Mouse (Mus musculus) brain, embryonic 18.5 days (tissue): Measurements from ENCODE around the gene Zfp952.
"Not testable (repeated sequence)": the region's sequence is repeated elsewhere in the genome, so short reads cannot be mapped to it uniquely, and the experiment has no call there.

Experiments used
- DNase-seq: peaks from one replicate; pipeline ENCODE4 v3.0.0-alpha.2; 2012; ENCODE audit warnings: low read depth, low spot score

The Zfp952 gene

DNA sequence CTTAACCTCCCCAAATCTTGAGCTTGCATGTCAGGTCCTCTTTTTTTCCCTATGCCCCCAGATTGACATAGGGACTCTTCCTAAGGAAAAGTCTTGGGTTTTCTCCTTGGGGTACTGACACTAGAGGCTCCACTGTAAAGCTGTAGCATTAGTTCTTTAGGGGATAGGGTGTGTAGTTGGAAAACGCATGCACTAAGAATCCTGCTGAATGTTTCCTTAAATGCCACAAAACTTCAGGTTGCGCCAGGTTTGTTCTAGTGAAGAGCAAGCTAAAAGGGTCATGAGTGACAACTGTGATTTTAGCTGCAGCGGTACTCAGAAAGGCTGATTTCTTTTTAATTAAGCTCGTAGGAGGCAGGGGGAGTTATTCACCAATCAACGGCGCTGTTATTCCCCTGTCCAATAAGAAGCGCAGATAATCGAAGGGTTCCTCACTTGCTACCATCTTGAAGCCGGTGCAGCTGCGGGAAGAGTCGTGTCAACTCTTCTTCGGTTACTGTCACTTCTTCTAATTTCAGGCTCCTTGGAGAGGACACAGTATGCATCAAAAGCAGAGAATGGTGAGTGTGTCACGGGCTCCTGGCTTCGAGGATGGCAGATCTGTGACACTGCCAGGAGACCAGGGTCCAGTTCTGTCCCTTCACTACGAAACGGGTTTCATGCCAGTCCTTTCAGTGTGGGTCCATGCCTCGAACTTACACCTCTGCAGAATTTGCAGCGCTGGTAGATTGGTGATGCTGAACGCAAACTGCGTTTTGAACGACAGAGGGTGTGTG, at the start of gene Zfp952:
Gene Zfp952, plus strand, starts transcription at position 431 of the 776 bp plus-strand sequence.
- peak; percentile 87 for DNase-seq

GRCm38 (mm10) chr17:32943661-32944060, 49.3 kb upstream of the Zfp952 start:
- DNase-seq: no peak

DNA sequence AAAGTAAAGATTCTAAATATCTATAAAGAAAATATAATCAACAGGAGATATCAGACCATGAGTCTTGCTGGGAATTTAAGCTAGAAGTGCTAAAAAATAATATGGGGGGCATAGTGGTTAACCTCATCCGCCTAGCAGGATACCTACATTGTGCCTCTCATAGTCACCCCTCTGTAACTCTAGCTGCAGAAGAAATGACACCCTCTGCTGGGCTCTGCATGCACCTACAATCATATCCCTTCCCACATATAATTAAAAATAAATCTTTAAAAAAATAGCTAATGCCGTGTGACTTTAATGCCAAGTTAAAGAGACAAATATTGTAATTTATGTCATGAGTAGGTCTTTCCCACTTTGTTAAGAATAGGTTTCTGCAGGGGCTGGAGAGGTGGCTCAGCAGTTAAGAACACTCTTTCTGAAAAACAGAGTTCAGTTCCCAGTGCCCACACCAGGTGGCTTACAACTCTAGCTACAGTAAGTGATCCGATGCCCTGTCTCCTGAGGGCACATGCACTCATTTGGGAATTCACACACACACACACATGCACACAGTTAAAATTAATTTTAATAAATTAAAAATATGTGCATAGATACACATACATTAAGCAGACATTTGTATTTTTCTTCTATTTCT, 48.4 kb upstream of the Zfp952 start:
- no peak for DNase-seq

DNA sequence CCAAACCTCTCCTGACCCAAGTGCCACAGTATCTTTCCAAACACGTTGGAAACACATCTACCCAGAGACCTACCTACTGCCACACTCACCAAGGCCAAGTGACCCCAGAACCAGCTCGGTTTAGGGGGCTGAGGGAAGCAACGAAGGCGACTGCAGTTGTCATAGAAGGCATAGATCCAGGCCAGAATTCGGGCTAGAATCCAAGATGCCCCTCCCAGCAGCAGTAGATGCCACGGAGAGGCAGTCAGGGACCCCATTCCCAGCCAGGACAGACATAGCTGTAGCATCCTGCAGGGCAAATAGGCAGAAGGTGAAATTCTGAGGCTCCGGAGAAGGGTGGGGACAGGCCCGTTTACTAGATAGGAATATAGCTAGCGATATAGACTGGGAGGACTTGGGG, 46.2 kb upstream of the Zfp952 start:
- DNase-seq: no peak

- DNase-seq: peak; percentile 70
Observed at GRCm38 (mm10) chr17:32947215-32947914, 45.6 kb upstream of the Zfp952 start, which contains the start of gene Cyp4f13. Gene Cyp4f13 (minus strand): TSS chr17:32947402.

DNA sequence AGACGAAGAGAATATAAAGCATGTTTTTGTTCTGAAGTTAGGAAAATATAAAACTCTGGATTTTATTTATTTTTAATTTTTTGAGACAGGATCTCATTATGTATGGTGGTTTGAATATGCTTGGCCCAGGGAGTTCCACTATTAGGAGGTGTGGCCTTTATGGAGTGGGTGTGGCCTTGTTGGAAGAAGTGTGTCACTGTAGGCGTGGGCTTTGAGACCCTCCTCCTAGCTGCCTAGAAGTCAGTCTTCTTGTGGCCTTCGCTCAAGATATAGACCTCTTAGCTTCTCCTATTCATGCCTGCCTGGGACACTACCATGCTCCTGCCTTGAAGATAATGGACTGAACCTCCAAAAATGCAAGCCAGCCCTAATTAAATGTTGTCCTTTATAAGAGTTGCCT, 42.8 kb upstream of the Zfp952 start:
- DNase-seq: no peak

DNA sequence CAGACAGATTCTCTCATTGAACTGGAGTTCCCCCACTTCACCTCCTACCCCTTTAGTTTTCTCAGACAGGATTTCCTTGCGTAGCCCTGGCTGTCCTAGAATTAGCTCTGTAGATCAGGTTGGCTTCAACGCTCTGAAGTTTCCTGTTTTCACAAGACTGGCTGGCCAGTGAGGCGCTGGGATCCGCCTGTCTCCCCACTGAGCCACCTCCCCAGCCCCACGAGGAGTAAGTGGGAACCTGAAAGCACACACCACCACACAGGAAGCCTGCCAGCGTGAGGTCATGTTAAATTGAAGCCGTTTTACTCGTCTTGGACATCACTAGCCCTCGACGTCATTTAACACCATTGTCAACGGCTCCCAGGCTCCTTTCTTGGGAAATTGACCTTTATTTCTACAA, 41.9 kb upstream of the Zfp952 start:
- no peak for DNase-seq

- DNase-seq: peak; percentile 3
Observed at GRCm38 (mm10) chr17:32951441-32951840, 41.5 kb upstream of the Zfp952 start.

DNA sequence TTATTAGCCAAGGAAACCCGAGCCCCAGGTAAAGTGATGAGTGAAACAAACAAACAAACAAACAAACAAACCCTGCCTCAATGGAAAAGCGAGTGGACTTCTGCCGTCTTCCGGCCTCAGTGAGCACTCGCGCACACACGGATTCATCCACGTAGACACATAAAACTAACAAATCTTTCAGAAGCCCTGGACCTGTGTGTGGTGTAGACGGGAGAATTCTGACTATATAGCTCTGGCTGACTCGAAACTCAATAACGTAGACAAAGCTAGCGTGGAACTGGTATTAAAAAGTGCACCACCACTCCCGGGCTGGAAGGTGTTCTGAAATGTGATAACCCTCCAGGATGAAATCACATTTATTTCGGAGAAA, 27.7 kb upstream of the Zfp952 start:
- DNase-seq: no peak

DNA sequence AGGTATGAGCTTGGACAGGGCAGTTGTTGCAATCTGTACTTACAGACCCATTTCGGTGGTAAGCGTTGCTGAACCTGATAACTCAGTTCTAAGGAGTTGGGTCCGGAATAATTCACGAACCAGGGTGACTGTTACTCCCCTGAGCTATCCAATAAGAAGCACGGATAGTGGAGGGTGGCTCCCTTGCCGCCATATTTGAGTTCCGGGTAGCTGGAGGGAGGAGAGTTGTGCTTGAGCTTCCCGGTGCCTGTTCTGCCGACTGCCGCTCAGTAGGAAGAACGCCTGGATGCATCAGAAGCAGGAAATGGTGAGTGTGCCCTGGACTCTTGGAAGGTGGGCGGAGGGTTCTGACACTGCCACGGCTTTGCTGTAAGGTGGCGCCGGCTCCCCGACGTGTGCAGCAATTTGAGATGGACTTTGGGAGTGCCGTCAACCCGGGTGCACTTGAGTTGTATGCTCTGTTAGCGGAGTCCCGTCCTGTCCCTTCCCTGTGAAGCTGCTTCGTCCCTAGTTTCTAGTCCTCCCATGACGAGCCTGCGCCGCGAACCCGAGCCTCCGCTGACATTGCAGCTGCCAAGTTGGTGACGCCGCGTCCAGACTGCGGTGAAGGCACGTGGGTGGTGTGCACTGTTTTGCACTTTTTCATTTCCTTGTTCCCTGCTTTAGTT, 27.2 kb upstream of the Zfp952 start, which contains the start of gene Zfp472:
Gene Zfp472, plus strand, starts transcription at position 192 of the 668 bp plus-strand sequence.
- peak; percentile 84 for DNase-seq

DNA sequence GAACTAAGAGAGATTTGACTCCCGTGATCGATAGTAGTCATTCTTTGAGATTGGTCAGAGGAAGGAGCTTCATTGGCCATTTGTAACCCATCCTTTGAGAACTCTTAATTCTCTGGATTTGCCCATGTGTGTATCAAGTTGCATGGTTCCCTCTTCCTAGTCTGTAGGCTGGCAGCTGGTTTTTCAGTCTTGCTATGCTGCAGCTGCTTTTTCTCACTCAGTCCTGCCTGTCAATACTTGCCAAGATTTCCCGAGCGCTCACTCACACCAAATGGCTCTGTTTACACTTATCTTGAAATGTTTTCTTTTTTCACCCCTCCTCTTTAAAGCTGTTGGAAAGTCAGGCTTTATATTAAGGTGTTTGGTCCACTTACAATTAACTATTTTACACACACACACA, 11.6 kb upstream of the Zfp952 start:
- DNase-seq: no peak

- no peak for DNase-seq
Observed at GRCm38 (mm10) chr17:32986301-32986700, 6.6 kb upstream of the Zfp952 start.

DNA sequence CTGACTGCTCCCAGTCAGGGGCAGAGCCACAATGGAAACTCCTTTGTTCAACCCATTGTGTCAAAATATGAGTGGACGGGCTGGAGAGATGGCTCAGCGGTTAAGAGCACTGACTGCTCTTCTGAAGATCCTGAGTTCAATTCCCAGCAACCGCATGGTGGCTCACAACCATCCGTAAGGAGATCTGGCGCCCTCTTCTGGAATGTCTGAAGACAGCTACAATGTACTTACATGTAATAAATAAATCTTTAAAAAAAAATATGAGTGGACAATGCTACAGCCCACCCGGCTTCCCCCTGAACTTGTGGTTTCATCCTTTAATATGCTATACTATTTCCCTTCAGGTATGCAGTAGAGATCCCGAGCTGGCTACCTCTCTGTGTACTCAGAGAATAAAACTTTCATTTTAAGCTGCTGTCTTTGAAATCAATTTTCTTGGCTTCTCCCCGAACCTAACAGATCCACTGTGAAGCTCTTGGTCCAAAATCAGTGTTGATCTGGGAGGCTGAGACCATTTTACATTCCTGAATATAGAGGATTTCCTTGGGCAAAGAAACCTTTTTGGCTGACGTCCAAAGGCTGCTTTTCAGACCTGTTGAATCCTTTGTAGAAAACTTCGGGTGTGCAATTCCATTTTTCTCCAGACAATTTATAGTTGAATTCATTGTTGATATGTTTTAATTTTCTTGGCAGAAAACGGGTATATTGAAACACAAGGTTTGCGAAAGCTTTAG, 797 bp upstream of the Zfp952 start:
- DNase-seq: no peak

DNA sequence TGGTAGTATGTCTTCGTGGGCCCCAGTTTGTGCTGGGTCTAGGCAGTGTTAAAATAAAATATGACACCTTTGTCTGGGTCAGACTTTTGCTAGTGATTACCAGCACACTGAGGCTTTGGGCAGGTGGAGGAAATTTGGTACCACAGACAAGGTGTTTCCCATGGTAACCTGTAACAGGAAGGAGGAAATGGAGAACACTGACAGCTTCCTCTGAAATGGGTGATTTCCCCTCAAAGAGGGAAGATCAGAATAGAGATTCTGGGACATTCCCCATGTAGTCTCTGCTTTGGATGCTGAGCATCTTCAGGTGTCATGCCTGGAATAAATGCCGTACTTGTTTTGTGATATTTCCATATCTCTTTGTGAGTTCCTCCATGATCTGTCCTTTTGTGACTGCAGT, 5.6 kb downstream of the Zfp952 start:
- DNase-seq: no peak

DNA sequence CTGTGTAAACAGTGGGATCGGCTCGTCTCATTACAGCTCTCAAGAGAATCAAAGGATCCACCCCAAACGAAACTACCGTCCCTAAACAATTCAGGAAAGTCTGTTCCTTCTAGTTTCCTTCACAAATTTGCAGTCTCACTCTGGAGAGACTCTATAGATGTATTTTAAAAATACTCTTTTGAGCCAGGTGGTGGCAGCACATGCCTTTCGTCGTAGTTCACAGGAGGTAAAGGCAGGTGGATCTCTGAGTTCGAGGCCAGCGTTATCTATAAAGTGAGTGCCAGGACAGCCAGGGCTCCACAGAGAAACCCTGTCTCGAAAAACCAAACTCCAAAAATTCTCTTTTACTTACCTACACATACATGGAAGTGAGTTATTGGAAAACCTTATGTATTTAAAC, 15.4 kb downstream of the Zfp952 start:
- DNase-seq: no peak

DNA sequence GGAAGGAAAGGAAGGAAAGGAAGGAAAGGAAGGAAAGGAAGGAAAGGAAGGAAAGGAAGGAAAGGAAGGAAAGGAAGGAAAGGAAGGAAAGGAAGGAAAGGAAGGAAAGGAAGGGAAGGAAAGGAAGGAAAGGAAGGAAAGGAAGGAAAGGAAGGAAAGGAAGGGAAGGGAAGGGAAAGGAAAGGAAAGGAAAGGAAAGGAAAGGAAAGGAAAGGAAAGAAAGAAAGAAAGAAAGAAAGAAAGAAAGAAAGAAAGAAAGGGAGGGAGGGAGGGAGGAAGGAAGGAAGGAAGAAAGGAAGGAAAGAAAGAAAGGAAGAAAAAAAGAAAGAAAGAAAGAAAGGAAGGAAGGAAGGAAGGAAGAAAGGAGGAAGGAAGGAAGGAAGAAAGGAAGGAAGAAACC, 27.5 kb downstream of the Zfp952 start:
- not testable (repeated sequence) for DNase-seq

DNA sequence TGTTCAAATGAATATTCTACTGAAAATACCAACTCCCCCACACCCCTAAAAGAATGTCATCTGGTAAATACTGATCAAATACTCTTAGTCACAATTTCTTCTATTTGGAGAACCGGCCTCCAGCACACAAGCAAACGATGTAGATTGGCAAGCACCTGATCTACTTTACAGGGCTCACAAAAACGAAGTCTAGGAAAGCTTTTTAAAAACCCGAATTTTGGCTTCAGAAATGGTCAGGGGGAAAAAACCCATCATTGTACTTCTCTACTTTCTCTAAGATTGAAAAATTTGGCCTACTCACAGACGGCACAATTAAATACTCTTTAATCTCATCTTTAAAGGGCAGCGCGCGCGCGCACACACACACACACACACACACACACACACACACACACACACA, 39.4 kb downstream of the Zfp952 start:
- no peak for DNase-seq

DNA sequence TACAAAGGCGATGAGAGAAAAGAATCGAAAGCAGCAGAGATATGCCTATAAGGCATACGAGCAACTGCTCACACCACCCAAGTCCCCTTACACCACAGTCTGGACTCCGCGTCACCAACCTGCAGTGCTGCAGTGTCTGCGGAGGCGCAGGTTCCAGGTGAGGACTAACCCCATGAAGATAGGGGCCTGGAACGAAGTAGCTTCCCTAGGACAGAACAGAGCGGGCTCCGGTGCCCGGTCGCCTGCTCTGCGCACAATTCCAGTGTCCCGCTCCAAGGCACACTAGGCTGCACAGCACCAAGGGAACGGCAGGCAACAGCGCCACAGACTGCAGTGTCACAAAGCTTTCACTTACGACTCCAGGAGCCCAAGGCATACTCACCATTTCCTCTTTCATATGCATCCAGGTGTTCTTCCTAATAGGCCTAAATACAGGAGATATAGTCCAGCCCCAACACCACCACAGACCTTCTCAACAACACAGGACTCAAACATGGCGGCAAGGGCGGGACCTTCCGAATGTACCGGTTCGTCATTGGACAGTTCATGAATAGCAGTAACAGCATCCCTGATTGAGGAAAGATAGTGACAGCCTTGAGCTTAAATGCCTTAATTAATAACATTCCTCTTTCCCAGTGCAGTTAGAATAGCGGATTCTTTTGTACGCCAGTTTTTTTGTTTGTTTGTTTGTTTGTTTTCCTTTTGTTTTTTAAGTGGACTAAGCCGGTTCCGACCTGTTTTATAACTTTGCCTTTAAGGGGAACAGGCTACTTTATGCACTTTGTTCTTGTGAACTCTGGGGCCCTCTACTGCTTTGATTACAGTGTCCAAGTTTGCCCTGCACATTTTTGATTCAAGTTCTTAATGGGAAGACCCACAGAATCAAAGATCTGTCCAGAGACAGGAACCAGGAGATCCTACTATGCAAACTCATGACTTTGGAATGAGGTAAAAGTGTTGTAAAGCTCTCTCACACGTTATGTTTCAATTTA, 40.3 kb downstream of the Zfp952 start, which contains the start of gene Zfp763:
Gene Zfp763, minus strand, starts transcription at position 503 of the 992 bp plus-strand sequence.
- peak; percentile 74 for DNase-seq
